Mouse (Mus musculus) C2C12 (cell line): ENCODE measurements around the gene Tbc1d10b.

ENCODE experiments used
- CEBPB ChIP-seq: IDR thresholded peaks from one replicate; pipeline ENCODE4 v1.6.1; 2011; ENCODE audit warnings: low read depth, mild to moderate bottlenecking, control low read depth, moderate library complexity
- CTCF ChIP-seq: IDR thresholded peaks from one replicate; pipeline ENCODE4 v1.5.1; 2011; ENCODE audit not compliant: control insufficient read depth, insufficient read depth, insufficient read length
- MAX ChIP-seq: IDR thresholded peaks from one replicate; pipeline ENCODE4 v1.6.1; 2011; ENCODE audit warnings: mild to moderate bottlenecking, control low read depth
- MYOD1 ChIP-seq: IDR thresholded peaks from one replicate; pipeline ENCODE4 v1.6.1; 2011; ENCODE audit warnings: low read depth; ENCODE audit not compliant: control insufficient read depth, insufficient read length
- MYOG ChIP-seq: IDR thresholded peaks from one replicate; pipeline ENCODE4 v1.6.1; 2011; ENCODE audit not compliant: control insufficient read depth, insufficient read length; ENCODE audit errors: extremely low read depth
- USF1 ChIP-seq: IDR thresholded peaks from one replicate; pipeline ENCODE4 v1.6.1; 2011; ENCODE audit warnings: low read depth, mild to moderate bottlenecking, control low read depth, moderate library complexity

- TF ChIP-seq CTCF = no peak
- no peak for TF ChIP-seq MYOG
- TF ChIP-seq MAX = no peak
- no peak for TF ChIP-seq MYOD1
- no peak for TF ChIP-seq CEBPB
- TF ChIP-seq USF1 = no peak
Observed at GRCm38 (mm10) chr7:127184720-127185119, 23.5 kb downstream of the Tbc1d10b start.
